Mouse (Mus musculus): Measurements from ENCODE around the gene Dscaml1.

Dscaml1 gene

DNA sequence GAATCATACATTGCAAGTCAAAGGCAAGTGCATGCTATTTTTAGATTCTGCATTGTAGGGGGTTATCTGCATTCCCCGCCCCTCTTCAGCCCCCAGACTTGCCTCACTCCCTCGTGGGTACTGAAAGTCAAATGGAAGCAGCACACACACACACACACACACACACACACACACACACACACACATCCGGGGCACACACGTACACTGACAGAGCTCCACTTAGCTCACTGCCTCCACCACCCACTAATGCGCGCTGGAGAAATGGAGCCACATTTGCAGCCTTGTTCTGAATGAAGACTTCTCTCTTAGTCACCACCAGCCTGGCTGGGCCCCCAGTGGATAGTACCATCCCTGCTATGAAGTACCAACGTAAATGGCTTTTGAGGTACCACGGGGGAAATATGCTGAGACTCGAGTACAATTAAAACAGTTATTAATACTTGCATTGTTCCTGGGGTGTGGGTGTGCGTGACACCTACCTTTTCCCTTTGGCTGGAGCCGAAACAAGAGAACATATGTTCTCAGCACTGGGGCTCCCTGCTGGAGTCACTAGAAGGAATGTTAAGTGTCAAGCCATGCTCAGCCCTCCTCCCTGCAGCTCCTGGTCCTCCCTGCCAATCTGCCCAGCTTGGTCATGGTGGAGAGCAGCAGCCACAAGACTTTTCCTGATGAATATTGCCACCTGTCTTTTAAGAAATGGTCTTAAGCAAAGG lies 91.7 kb downstream of the Dscaml1 start:
- DNase-seq: no peak

DNA sequence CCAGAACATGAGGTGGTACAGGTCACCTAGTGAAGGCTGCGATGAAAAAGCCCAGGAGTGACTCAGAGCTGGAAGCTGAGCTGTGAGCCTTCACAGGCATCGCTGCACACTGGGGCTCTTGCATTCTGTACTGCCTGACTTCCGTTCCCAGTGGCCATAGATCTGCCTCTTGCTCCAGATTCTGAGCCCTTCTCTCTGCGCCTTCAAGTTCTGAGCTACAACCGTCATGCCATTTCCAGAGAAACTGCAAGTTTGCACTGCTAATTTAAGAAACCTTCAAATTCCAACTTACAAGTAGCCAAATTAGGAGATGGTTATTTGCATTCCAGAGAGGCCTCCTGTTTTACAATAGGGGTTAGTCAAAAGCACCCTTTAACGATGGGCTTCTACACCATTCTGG lies 93.4 kb downstream of the Dscaml1 start:
- DNase-seq: no peak

DNA sequence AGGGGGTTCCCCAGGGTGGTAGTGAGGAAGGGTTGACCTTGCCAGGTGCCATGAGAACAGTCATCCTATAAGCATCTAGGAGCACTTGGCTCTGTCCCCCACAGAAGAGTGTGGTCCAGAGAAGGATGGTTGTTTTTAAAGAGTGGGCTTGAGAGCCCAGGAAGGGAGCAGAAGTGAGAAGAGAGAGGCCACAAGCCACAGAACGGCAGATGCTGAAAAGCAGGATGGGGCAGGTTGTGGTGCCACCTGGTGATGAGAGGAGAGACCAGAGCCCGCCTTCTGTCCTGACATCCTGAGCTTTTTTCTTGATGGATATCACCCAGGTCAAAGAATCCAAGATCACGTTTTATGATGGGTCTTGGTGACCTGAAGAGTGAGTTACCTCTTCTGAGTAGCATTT lies 96.4 kb downstream of the Dscaml1 start:
- DNase-seq: no peak

DNA sequence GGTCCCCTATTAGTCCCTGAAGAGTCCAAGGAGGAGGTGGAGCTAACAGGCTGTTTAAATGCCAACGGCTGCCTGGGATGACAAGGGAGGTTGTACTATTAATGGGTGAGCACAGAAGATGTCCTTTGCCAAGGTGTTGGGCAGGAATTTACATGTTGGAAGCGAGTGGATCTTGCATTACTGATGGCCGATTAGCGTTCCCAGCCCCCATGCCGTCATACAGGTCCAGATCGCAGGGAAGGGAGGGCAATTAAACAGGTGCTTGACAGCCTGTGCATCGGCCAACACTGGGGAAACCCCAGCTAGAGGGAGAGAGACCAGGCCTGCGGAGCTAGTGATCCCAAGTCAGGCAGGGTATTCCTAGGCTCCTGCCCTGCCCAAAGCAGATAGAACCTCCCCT lies 98.1 kb downstream of the Dscaml1 start:
- no peak for DNase-seq

DNA sequence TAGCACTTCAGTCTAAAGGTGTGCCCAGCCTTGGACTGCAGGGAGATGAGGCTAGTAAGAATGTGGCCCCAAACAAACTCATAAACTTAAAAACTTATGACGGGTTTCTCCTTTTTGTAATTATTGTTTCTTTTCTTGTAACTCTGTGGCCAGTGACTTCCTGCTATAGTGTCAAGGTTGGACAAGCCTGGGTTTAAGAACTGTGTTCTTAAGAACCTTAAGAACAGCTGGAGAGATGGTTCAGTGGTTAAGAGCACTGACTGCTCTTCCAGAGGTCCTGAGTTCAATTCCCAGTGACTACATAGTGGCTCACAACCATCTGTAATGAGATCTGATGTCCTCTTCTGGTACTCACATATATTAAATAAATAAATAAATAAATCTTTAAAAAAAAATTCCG lies 106.8 kb downstream of the Dscaml1 start:
- no peak for DNase-seq

DNA sequence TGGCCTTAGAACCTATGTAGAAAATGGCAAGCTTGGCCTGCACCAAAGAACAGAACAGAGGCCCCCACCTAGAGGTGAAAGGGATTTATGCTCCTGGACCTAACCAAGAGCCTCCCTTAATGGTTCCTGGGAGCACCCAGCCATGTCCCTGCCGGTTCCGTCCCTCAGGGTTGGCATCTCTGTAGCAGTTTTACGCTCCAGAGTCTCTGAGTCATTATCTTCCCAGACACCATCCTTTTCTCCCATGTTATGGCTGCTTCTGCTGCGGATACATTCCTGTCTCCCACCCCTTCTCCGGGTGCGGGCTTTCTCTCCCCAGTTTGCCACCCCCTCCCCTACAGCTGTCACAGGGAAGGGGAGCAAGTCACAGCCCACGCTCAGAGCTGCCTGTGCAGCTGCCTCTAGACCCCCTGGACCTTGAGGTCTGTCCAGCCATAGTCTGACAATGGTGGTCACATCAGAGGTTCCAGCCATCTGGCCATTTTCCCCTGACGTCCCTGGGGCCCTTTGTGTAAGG lies 108.1 kb downstream of the Dscaml1 start:
- no peak for DNase-seq

DNA sequence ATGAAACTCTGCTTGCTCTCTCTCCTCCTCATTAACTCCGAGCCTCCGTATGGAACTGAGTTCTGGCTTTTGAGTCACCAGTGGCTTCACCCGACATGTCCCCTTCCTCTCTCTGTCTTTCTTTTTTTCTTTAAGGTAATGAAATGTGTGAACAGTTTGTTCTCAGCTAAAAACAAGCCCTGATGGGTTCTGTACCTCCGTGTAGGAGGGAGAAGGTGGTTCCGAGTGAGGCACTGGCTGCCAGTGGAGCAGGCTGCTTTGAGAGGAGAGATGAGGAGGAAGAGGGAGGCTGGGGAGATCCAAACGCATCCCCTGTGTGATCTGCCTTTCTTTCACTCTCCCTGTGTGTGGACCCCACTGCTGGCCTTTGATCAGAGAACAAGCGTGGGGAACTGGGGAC lies 111.2 kb downstream of the Dscaml1 start:
- DNase-seq: no peak

DNA sequence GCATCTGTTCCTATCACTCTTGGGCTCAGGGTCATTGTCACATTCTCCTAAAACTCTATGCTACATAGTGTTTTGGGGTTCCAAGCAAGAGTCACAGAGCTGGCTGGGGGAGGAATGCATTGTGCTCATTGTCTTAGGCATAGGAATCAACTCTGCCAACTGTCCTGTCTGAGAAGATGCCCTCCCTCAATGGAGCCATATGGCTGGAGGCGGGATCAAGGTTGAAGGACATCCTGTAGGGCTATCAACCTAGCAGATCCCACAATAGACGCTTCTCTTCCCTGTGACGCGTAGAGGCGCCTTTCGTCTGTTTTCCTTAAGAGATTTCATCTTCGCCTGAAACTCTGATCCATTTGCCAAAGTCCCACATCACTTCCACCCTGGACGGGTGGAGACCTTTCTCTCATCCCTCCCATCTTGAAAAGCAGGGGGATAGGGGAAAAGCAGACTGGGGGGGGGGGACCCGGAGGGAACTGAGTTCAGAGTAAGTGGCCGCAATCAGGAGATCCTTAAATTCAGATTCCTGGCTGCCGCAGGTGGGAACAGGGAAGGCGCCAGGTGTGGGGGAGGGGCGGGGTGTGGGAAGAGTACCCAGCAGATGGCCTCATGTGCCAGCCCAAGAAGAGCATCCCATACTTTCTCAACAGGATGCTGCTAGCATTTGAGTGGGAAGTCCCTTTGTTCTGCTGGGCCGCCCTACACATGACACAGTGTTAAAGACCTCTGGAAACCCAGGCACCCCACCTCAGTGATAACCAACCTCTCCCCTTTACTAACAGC lies 113.0 kb downstream of the Dscaml1 start:
- DNase-seq: no peak

DNA sequence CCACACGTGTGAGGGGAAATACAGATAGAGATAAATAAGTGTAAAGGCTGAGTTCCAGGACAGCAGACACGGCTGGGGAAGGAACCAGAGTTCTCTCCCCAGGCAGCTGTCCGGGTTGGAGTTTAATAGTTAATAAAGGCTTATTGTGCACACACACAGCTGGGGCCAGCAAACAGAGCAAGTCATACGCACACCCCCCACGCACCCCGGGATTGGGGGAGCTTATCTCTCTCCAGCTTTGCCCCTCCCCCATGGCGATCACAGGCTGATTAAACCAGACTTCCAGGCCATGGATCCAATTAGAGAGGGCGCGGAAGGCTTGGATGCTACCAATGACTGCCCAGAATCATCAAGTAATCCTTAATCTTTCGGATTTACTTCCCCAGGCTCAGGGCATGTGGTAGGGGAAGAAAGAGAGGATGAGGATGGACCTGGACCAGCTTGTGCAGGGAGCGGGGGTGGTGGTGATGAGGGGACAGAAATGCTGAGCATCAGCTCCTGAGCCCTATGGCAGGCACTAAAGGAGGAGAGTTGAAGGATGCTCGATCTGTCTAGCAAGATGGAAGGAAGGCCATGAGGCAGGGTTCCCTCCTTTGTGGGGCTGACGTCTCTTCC lies 119.7 kb downstream of the Dscaml1 start:
- peak; percentile 9 for DNase-seq

DNA sequence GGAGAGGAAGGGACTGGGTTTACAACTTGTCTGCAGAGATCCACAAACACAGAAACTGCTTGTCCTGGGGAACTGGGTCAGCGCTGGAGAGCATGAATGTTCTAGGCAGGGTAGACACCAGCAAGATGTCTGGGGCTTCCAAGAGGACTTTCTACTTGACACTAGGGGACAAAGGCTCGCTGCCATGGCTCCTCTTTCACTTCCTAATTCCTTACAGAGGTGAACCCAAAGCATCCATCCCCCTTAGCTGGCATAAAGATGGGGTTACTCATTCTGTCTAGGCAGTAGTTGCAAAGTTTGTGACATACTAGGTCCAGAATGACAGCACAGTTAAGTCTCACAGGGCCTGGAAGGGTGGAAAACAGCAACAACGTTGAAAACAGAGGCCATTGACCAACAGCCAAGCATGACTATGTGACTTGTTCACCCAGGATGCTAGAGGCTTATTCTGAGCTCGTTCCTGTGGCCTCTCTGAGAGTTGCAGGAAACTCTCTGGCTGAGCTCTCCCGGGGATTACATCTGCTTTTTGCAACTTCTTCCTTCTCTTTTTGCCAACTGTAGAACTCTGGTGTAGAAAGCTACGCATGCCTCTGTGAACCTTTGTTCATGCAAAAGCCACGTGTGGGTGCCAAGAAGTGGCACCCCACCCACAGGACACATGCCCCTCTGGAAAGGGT lies 120.6 kb downstream of the Dscaml1 start:
- no peak for DNase-seq

DNA sequence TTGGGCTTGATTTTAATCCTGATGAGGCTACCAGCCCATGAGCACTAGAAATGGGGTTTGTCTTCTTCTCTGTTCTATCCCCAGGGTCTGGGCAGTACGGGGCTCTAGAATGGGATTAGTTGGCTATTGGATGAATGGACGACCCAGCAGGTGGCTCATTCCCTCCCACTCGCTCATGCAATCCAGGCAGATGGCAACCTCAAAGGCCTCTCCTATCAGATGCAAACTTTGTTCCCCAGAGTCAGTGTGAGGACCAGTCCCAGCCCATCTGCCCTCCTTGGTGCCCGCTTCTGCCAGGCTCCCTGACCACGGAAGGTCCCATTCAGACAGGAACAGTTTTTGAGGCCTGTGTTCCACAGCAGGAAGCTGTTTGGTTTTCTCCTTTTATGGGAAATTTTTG lies 123.4 kb downstream of the Dscaml1 start:
- no peak for DNase-seq

DNA sequence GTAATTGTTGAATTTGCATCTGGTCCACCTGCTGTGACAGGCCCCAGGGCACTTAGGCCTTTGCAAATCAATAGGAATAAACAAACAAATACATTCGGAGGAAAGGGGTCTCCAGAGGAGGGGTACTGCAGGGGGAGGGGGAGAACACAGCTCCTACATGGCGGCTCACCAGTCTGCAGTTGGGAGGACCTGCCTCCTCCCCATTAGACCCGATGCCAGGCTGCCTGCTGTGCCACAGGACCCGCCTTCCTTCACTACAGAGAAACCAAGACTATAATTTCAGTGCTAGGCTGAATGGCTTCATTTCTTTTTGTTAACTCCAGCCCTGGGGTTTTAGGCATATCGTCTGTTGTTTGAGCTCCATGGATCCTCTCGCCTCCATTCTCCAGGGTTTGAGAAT lies 123.8 kb downstream of the Dscaml1 start:
- no peak for DNase-seq

DNA sequence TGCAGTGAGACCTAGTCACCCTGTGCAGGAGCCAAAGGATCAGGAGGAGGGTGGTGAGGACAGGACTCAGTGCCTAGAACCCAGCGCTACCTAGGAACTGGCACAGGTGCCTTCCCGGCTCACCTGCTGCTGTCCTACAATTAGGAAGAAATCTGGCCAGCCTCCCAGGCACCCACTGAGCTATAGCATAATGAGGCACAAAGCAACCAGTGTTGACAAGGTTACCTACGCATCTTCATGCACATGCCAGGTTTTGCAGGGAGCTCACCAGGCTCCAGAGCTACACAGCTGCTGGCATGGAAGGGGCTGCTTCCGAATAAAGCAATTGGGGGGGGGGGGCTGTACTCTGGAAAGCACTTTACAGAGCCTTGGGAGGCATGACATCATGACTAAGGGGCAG lies 124.2 kb downstream of the Dscaml1 start:
- DNase-seq: no peak

DNA sequence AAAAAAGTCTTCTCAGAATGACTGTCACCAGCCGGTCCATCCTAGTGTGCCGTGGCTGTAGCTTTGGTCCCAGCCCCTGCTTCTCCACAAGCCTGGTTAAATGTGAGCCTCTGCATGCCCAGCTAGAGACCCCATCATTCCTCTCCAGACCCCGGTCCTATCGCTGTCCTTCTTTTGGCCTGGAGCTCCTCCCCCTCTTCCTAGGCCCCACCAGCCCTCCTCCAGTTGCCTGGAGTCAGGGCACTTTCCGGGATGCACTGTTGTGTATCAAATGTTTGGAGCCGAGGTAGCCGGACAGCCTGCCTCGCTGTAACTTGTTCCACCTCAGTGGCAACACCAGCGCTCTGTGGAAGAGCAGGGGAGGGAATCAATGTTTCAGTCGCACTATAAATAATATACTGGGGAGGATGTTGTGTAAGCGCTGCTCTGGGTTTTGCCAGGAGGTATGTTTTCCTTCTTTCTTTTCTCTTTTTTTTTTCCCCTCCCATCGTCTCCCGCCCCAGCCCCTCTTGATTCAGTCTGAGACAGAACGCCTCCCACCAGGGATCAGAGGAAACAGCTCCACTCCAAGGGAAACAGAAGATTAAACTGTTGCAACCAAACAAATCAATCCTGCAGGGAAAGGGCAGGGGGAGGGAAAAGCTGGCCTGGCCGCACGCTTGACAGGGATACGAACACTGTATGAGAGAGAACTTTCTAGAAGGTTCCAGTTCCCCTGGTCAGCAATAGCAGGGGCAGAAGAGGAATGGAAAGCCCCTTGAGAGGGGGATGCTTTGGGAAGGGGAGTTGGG lies 128.8 kb downstream of the Dscaml1 start:
- DNase-seq: no peak

DNA sequence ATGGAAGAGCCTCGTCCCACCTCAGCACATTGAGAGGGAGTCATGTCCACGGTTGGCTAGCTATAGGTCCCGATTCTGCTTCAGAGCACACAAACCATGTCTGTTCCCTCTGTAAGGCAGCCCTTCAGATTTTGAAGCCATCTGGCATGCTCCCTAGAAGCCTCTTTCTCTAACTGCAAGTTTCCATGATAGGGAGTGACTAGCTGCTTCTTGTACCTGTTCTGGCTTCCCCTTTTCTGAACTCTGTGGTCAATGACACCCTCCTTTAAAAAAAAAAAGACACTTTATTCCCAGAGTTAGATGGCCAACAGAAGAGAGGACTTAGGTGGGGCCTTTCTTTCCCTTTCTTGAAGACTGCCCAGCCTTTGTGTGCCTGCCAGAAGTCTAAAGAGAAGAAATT lies 130.5 kb downstream of the Dscaml1 start:
- no peak for DNase-seq

DNA sequence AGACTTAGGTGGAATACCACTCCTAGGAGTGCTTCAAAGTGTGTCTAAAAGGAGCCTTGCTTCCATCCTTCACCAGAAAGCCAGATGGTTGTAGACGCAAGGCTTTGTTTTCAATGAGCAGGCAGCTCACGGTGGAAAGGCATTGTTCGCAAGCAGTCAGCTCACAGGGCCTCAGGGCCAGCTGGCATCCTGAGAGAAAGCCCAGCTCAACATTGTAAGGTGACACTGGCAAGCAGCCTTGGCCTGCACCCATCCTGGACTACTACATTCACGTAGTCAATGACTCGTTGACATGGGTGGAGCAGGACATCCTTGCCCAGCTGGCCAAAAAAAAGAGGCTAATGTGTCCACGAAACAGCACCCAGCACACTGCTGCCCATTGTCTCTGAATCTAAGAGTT lies 134.6 kb downstream of the Dscaml1 start:
- DNase-seq: no peak

DNA sequence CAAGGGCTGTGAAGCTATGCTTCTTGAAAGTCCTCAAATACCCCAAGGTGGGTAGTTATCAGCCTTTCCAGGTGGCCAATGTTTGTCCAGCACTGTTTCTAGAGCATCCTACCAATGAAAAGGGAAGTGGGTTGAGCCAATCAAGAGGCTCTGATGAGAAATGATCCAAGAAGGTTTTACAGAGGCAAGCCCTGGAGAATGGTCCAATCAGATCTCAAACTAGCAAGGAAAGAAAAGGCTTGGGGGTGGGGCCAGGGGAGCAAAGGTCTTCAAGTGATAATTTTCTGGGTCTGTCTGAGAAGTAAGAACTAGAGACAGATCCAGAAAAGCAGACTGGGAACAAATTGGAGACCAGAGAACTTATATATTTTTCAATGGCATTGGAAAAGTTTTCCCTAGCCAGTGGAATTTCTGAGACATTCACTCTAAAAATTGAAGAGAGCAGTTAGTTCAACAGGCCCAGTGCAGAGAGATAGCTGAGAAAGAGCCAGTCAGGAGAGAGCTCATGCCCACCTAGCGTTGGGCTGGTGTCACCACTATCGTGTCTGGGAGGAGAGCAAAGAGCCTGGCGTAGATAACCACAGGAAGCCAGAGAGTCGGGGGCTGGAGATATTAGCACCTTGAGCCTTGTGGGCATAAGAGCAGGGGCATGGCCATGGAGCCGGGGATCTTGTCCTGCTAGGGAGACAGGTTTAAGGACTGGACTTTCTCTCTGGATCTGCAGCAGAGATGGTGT lies 140.6 kb downstream of the Dscaml1 start:
- no peak for DNase-seq

DNA sequence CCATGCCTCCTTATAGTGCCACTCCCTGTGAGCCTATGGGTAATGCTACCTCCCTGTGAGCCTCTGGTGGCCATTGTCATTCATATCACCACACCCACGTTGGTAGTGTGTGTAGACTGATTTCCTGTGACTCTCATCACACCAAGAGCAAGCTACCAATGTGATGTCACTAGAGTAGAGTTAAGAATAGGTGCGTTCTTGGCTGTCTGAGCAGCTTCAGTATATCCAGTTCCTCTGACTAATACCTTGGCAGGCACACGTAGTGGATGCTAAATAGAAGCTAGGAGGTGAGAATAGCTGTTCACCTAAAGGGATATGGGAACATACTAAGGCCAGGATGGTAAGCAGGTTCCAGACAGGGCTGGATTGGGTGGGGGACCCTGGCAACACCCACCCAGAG lies 143.3 kb downstream of the Dscaml1 start:
- no peak for DNase-seq

DNA sequence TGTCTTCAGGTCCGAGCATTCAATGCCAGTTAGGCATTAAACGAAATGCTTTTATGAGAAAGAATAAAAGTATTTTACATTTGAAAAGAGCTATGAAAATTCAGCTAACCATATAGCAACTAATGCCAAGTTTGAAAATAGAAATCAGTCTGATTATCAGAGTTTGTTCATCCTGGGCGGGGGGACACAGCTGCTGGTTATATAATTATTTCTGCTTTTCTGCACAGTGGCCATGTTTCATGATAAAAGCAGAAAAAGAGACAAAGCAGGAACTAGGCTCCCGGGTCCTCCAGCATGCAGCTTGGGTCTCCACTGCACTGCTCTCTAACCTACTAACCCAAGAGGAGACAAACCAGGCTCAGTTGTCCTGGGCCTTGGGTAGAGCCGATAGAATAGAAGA lies 143.9 kb downstream of the Dscaml1 start:
- DNase-seq: no peak

DNA sequence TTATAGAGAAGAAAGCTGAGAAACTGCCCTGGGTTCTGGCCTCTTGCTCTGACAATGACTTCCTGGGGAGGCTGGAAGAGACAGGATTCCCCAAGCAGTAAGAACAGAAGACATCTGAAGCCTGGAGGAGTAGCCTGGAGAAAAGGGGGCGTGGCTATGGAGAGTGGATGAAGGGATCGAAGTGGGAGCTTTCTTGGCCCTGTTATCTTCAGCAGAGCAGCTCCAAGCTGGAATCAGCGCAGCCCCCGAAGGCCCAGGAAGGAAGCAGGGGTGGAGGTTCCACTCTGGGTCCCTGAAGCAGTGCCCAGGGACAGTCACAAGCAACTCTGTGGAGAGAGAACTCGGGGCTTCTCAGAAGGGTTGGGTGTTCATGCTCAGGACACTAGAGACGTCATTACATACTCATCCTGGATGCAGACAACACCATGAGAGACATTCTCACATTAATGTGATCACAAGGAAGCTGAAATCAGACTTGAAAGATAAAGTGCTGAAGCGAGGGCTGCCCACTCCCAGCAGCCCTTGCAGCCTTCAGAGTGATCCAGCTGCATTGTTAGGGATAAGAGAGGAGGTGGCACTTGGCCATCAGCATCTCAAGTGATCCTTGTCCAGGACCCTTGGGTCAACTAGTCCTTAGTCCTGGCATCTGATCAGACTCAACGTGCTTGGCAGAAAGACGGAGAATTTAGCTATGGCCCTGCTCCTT lies 146.5 kb downstream of the Dscaml1 start:
- DNase-seq: peak; percentile 29

DNA sequence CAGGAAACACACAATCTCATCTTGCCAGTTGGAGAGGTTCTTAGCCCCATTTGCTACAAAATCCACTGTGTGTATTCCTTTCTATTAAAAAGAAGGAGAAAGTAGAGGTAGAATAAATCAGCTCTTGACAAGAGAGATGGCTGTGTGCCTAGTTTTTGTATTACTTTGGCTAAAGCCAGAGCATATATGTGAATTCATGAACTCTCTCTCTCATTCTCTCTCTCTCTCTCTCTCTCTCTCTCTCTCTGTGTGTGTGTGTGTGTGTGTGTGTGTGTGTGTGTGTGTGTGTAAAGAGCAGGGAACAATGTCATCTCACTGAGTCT lies 147.0 kb downstream of the Dscaml1 start:
- DNase-seq: no peak

Measured in liver (tissue).